Mouse (Mus musculus): ENCODE data around the gene Armcx4.
"Not testable (repeated sequence)": the region's sequence is repeated elsewhere in the genome, so short reads cannot be mapped to it uniquely, and the experiment has no call there.

The Armcx4 gene

DNA sequence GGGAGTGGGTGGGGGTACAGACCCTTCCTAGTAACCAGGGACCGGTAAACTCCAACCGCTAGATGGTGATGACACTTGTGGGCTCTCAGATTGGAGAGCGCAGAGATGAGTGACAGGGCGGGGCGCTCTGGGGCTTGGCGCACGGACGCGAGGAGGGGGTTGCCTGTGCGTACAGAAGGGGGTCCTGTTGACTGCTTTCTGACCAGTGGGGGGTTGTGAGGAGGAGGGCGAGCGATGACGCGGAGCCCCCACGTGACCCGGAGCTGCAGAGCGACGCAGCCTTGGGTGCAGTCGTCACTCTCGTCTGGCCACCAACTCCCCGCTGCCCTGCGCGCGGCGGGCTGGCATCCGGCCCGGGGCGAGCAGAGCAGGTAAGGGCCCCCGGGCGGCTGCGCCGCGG is at the start of gene Armcx4:
Armcx4 (plus strand) TSS at position 253 of the 400 bp plus-strand sequence.
- peak; percentile 84 to 87 for DNase-seq

DNA sequence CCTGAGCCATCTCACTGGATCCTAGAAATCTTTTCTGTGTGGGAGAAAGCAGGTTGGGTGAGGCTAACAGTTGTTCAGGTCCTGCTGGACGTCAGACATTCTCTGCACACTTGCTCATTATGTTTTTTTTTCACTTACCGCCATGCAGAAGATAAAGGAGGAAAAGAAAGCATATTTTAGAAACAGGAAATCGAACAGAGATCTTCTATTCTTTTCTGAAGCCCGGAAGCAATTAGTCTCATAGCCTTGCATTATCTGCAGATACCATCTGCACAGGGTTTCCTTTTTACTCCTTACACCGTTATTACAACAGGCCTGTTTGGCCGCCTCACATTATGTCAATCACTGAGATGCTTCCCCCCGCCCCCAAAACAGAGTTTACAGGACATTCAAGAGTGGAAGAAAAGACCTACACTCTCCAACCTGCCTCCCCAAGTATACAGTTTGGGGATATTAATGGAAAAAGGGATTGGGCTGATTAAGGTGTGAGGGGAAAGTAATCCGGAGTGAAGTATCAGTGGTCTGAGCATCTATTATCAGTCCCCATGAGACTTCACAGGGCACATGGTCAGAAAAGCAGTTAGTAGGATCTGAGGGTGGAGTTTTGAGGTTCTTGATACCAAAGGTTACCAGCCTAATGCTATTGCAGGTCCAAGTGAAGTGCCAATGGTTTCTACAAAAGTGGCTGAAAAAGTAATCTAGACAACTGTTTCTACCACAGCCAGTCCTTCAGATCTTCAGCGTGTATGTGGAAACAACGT is 45.1 kb upstream of the Armcx4 start:
- DNase-seq: no peak

DNA sequence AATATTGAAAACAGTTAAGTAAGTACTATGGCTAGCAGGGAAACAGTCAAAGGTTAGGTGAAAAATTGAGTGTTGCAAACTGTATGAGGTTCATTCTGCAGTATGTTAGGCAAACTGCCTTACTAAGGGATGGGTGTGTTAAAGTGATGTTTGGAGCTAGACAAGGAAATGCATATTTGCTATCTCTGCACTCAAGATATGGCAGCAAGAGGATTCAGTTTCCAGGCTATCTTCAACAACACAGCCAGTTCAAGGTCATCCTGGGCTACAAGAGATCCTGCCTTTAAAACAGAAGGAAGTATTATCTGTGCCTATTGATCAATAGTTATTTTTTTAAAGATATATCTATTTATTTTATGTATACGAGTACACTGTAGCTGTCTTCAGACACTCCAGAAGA is 40.0 kb upstream of the Armcx4 start:
- no peak for DNase-seq

DNA sequence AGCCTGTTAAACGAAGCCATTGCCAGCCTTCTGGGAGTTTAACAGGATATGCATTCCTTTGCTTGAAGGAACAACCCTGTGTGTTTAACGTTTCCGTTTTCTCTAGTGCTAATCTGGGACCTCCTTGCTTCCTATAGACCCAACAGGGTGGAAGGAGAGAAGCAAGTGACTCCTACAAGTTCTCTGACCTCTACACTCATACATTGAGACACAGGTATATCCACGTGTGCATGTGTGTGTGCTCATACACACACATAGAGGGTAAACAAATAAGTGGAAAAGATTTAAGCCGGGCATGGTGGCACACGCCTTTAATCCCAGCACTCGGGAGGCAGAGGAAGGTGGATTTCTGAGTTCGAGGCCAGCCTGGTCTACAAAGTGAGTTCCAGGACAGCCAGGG is 38.9 kb upstream of the Armcx4 start:
- no peak for DNase-seq

DNA sequence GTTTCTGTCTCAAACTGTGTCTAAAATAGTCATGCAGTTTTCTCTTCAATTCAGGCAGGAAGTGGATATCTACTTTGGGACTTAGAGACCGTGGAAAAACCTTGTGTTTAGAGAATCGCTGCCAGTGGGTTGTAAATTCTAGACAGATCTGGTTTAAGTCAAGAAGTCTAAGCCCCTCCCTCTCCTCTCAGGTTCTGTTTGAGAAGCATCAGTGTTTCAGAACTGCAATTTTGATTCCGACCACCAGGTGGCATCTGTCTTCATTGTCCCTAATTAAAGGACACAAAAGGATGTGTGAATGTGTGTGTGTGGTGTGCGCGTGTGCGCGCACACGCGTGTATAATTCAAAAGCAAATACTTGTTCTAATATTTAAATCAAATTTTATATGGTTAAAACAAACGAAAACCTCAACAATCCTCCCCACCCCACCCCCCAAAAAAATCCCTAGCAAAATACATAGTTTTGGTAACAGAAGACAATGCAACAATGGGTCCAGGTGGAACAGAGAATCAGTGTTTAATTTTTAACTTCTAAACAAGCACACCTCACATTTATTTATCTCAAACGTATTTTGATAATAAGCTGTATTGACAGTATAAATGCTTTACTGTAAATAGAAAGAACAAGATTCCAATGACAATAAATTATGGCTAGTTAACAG is 38.2 kb upstream of the Armcx4 start:
- DNase-seq: peak; percentile 70 to 85

DNA sequence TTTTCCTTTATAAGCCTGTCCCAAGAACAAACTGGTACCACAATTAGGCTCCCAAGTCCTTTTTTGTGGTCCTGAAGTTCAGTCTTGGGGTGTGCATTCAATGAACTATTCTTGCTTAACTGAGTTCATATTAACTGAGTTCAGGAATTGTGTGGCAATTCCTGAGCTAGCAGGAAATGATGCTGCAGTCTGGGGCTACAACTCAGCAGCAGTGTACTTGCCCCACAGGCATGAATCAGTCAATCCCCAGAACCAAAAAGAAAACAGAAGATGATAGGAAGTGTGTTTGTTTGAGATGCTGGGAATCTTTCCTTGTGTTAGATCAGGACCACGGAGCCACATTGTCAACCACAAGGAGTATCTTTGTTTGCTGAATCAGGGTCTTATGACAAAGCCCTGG is 34.3 kb upstream of the Armcx4 start:
- DNase-seq: no peak

DNA sequence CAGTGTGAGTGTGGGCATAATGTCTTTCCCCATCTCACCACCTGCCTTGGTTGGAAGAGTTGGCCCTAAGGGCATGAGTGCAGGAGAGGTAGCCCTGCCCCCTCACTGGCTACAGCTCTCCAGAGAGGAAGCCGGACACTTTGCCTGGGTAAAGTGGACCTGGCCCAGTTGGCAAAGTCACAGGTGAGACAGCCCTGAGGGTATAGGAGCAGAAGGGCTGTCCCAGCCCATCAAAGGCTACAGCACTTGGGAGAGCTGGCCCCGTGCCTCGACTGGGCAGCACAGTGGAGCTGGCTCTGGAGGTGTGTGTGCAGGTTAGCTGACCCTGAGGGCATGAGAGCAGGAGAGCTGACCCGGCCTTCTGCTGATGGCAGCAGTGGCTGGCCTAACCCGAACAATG is 24.7 kb upstream of the Armcx4 start:
- DNase-seq: peak; percentile 17 to 45

DNA sequence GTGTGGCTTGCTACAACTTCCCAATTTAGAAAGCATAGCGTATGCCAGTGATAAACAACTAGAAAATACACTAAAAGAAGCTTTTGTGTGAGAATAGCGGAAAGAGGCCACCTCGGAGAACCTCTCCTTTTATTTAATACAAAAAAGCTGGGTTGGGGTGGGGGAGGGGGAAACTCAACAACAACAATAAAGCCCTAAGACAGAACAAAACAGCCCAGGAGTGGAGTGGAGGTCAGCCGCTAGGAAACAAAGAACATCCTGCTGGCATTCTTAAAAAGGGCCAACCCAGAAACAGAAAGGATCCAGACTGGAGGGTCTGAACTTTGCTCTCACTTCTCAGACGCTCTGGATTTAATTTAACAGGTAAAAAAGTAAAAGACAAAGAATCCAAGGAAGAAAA is 11.3 kb upstream of the Armcx4 start:
- DNase-seq: no peak

DNA sequence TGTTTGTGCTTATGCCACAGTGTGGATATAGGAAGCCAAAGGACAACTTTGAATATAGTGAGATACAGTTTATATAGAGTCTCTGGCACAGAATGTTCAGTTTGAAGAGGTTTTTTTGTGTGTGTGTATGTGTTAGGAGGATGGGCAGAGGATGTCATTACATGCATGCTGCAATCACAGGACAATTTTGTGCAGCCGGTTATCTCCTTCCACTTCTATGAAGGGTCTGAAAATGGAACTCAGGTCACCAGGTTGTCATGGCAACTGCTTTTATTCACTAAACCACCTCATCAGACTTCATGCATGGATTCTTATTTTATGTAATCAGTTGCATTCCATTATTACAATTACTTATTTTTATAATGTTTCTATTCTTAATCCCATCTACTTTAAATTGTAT is 10.4 kb upstream of the Armcx4 start:
- DNase-seq: no peak

DNA sequence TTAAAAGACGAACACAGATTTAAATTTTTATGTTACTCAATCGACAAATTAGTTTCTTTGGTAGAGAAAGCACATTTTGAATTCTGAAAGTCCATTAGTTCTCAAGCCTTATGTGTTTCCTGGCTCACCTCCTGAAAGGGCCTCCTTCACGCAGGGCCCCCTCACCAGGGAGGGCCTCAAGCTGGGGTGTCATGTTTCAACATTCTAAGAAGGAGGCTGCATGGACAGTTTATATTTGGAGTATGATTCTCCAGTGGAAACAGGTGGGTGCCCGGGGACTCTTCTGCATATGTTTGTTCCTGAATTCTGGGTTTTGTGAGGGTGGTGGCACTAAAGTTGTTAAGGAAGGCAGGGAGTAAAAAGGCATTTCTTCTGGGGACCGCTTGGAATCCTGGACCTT is 1.4 kb upstream of the Armcx4 start:
- DNase-seq: no peak

DNA sequence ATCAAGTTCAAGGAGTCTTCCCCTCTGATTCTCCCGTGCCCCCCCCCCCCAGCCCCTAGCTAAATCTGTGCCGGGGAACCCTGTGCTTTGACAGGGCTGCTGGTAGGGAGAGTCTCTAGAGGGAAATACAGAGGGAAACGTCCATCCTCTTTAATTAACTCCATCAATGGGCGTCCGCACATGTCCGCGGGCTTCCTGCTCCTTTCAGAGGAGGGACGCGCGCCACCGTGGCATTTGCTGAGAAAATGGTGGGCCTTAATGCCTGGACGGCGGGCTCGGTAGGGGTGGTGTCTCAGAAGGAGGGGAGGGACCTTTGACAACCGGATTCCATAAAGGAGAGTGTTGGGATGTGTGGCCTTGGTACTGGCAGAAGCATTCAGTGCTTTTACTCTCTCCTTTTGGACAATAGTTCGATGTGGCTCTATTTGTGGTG is 436 bp downstream of the Armcx4 start:
- peak in 1 of 2 experiments; percentile 63 for DNase-seq

DNA sequence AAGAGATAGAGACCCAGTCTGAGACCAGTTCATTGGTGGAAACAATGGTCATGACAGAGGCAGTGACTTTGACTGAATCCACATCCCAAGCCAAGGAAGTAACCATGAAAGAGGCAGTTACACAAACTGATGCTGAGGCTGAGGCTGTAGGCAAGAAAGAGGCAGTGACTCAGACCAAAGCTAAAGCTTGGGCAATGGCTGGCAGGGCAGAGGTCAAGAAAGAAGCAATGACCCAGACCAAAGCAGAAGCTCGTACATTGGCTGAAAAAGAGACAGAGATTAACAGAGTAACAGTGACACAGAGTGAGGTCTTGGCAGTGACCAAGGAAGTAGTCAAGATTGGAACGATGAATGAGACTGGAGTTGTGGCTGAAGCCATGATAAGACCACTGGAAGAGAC is 3.4 kb downstream of the Armcx4 start:
- no peak for DNase-seq

DNA sequence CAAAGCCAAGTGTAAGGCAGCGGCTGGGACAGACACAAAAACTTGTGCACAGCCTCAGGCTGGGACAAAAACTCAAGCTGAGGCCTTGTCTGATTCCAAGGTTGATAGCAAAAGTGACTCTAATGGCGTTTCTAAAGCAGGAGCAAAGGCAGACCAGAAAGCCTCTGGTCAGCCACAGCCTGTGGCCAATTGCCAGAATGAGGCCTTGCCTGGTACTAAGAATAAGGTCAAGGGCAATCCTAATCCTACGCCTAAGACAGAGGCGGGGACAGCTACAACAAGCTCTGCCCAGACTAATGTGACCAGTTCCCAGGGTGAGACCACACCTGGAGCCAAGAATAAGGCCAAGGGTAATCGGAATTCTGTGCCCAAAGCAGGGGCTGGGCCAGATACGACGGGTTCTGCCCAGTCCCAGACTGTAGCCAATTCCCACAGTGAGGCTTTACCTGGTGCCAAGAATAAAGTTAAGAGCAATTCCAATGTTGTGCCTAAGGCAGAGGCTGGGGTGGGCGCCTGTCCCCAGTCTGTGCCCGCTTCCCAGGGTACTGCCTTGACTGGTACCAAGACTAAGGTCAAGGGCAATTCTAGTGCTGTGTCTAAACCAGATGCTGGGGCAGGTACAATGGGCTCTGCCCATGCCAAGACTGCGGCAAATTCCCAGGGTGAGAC is 4.7 kb downstream of the Armcx4 start:
- DNase-seq: peak in 1 of 2 experiments; percentile 23

DNA sequence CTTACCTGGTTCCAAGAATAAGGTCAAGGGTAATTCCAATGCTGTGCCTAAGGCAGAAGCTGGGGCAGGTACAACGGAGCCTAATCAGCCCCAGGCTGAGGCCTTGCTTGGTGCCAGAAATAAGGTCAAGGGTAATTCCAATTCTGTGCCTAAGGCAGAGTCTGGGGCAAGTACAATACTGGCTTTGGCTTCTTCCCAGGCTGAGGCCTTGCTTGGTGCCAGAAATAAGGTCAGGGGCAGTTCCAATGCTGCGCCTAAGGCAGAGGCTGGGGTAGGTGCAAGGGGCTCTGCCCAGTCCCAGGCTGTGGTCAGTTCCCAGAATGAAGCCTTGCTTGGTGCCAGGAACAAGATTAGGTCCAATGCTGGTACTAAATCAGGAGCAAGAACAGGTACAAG is 5.2 kb downstream of the Armcx4 start:
- no peak for DNase-seq

DNA sequence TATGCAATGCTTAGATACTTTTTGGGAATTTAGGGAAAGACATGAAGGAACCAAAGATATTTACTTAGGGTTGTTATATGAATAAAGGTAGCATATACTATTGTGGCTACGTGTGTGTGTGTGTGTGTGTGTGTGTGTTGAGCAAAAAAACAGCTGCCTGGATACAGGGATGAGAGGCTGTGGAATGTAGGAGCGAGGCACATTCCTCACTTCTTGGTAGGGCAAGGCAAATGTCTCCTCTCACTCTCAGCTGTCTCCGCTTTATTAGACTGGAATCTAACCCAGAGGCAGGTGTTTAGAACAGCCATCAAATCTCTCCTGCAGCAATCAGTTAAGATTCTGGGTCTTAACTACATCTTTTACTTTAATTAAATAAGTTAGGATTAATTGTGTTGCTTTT is 30.5 kb downstream of the Armcx4 start:
- DNase-seq: no peak

DNA sequence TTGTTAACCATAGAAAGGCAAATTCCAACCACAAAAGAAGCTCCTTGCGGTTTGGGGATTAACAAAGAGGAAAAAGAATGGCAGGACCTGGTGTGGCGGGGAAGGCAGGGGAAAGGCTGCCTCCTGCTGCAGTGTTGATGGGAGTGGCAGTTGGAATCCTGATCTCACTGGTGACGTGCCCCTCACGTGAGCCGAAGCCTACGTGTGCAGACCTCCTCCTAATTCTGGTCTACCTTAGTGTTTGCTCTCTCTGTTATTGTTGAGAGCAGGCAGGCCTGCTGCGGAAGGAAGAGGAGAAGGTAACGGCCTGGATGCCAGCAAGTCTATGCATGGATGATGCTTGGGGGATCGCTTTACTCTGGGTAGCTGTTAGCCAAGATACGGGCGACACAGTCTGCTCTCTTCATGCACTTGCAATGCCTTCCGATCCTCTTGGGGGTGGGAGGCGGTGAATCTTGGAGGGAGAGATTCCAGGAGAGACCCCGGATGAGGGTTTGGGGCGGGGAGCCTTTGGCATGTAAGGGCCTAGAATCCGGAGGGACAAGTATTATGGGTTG is 31.5 kb downstream of the Armcx4 start, which contains the start of gene Armcx1:
Armcx1 (plus strand) TSS at position 212 of the 557 bp plus-strand sequence.
- DNase-seq: peak; percentile 73 to 80

DNA sequence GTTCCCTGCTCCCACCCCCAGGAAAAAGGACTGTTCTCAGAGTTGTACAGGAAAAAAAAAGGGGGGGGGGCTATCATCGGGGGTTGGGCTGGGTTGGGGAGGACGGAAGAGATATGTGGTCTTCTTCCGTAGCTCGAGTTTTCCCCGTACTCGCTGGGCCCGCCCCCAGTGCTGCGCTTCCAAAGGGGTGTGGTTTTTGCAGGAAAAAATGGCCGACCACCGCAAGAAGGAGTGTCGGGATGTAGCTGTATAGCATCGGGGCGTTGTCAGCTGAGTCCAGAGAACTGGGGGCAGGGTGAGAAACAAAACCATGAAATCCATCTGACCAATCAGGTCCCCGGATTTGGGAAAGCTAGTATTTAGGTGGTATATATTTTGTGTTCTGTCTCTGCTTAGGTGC is 32.2 kb downstream of the Armcx4 start:
- peak; percentile 56 to 72 for DNase-seq

DNA sequence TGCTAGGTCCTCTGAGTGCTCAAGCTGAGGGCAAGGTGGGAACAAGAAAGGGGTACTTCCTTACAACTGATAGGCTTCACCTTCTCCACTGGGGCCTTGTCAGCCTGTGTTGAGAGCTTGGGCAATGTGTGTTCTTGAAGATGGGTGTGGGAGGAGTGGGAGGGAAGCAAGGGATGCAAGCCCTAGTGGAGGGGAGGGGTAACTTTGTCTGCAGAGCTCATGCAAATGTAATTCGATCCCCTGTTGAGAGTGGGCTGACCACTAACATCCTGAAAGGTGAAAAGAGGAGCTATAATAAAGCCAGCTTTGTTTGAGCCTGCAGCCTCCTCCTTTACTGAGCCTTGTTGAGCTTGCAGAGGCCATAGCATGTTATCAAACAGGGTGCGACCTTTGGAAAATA is 37.4 kb downstream of the Armcx4 start:
- DNase-seq: not testable (repeated sequence)

DNA sequence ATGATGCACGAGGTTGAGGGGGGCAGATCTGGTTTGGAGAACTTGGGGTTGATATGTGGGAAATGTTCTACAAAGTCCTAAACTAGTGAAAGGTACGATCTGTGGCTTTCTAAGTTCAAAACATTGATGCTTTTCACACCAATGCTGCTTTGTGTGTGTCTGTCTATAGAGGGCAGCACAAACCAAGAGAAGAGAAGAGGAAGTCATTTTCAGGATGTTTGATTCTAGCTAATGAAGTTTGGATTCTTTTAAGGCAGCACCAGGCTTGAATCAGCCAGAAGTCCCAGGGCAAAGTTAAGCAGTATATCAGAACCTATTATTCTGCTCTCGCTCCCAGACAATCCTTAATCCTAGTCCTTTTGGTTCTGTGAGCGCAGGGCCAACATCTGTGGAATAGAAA is 43.5 kb downstream of the Armcx4 start:
- DNase-seq: peak in 1 of 2 experiments; percentile 28

DNA sequence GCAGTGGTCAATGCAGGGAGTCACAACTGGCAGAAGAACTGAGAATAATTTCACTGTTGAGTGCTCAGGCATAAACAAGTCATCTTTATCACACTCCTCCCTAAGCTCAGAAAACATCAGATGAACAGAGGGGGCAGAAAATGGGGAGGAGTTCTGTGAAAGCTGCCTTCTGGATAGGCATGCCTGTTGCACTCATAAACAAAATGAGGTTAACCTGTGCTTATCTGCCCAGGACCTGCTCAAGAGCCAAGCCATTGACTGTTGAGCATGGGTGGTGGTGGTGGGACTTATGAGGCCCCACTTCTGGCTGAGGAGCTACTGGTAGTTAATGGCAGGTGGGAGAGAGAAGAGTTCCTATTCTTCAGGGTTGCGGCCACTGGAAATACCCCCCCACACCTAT is 51.5 kb downstream of the Armcx4 start:
- no peak for DNase-seq

DNA sequence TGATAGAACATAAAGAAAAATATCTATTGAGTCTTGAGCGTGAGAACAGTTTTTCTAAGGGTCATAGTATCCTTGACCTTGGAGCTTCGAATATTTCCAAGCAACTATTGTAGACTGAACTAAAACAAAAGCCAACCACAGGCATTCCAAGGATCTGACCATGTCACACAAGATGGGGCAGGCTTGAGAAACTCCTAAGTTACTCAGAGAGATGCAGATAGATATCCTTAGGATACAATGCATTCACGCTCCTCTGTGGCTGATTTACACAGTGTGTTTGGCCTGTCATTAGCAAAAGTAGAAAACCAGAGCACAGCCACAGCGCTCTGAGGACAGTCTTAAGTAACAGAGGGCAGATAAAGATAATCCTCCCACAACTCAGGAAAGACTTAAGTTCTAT is 52.8 kb downstream of the Armcx4 start:
- DNase-seq: no peak

DNA sequence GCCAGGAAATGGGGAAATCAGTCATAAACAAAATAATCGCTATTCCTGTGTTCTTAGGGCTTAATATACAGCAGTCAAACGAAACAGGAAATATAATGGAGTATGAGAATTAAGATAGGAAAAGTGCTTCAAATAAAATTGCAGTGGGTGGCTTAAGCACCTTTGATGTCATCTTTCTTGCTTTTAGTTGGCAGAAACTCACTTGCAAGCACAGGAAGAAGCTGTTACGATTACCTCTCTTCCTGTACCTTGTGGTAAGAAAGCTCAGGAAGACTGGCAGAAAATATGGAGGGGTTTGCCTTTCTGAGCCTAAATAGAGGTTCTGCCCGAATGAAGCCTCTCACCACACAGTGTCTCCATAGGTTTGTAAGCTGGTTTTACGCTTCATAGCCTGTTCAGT is 55.5 kb downstream of the Armcx4 start:
- DNase-seq: no peak

Measured in cerebellum, postnatal 25 days (tissue).